Mouse (Mus musculus) stomach, embryonic 14.5 days (tissue): ENCODE results near the gene Hist1h2be. TPM values are rescaled to one million over a fixed set of nuclear protein-coding genes. Genes with fewer than 3 reads are reported as not detected.
"Not testable (repeated sequence)": the region's sequence is repeated elsewhere in the genome, so short reads cannot be mapped to it uniquely, and the experiment has no call there.

ENCODE experiments used
- ATAC-seq: fragments of 200-750 bp; cut with Nextera tagmentation; 2 replicates; pipeline ENCODE4 v1.8.0; 2017; ENCODE audit warnings: low read depth, moderate TSS enrichment; ENCODE audit not compliant: insufficient number of reproducible peaks, insufficient read depth, low FRiP score
- H3K27ac ChIP-seq: fragments of 300-500 bp; sonication (generic); 2 replicates; pipeline ENCODE4 v1.5.1; 2014; ENCODE audit warnings: mild to moderate bottlenecking, low read length, moderate library complexity, mixed read lengths
- H3K27me3 ChIP-seq: fragments of 300-500 bp; sonication (generic); 2 replicates; pipeline ENCODE4 v1.6.1; 2014; ENCODE audit warnings: low read length, control low read depth, mixed read lengths; ENCODE audit not compliant: control insufficient read depth, insufficient read depth
- H3K36me3 ChIP-seq: fragments of 300-500 bp; sonication (generic); 2 replicates; pipeline ENCODE4 v1.6.1; 2014; ENCODE audit warnings: mild to moderate bottlenecking, control low read depth, low read length, moderate library complexity, mixed read lengths; ENCODE audit not compliant: control insufficient read depth, insufficient read depth
- H3K4me1 ChIP-seq: fragments of 300-500 bp; sonication (generic); 2 replicates; pipeline ENCODE4 v1.6.1; 2014; ENCODE audit warnings: low read length, control low read depth, mixed read lengths; ENCODE audit not compliant: control insufficient read depth, insufficient read depth
- H3K4me2 ChIP-seq: fragments of 300-500 bp; sonication (generic); replicated peaks from 2 replicates; pipeline ENCODE4 v1.6.1; 2014; ENCODE audit warnings: low read depth, low read length, control low read depth
- H3K4me3 ChIP-seq: fragments of 300-500 bp; sonication (generic); 2 replicates; pipeline ENCODE4 v1.5.1; 2014; ENCODE audit warnings: low read depth, low read length, control low read depth
- H3K9ac ChIP-seq: fragments of 300-500 bp; sonication (generic); replicated peaks from 2 replicates; pipeline ENCODE4 v1.6.1; 2014; ENCODE audit warnings: low read depth, mild to moderate bottlenecking, control low read depth, low read length, moderate library complexity, mixed read lengths
- H3K9me3 ChIP-seq: fragments of 300-500 bp; sonication (generic); 2 replicates; pipeline ENCODE4 v1.6.1; 2016; ENCODE audit warnings: low read depth, low read length, control low read depth; ENCODE audit not compliant: control insufficient read depth
- WGBS: fragments of 180-500 bp; shearing (Covaris S2); extraction: QIAGEN DNeasy Blood & Tissue Kit; methylation state at CpG from one replicate; pipeline ENCODE4 v1.1.7; 2014; 5-methylcytosine and 5-hydroxymethylcytosine counted together
- polyA plus RNA-seq: library from polyadenylated mRNA; unstranded; fragments of >200 nt; fragmentation: Nextera tagmentation; extraction: Ambion mirVana; gene quantifications from 2 replicates; pipeline ENCODE4 v1.2.1, GENCODE M21; 2014

Gene Hist1h2be
- polyA plus RNA-seq, 1 experiment from 2014 or later, result 2.8 TPM

DNA sequence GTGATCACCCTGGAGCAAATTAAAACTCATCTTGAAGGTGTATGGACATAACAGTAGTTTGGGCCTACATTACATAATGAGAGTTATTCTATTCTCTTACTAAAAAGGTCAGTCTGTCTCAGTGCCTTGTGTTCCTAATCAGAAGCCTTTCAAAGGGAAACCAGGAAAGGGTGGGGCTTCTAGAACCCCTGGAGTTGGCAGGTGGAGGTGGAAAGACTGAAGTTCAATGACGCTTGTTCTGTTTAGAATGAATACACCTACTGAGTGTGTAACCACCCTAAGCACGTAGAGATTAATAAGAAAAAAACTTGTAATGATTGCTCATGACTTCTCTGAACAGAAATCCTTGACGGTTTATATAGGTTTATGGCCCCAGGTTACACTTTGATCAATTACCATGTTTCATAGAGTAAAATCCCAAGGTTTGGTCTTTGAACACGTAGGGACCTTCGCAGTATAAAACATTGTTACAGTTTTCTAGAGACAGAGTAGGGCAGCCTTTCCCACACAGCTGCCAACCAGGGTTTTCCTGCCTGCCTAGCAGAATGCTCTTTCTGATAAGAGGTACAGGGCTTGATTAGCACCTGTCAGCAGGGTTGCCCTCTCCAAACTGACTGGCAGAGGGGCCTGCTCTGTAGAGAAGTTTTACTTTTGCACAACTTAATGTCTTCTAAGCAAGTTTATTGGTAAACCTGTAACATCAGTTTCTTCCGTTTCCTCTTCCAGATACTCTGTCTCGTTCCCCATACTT is 25.1 kb downstream of the Hist1h2be start:
- Histone ChIP-seq H3K27me3 (no peaks in the 10 kb centered on the region), H3K4me1 (no peaks in the 10 kb centered on the region), H3K27ac (no peak overlapping the region), H3K9ac (no peak overlapping the region), H3K4me2 (no peak overlapping the region), H3K4me3 (no peak overlapping the region), H3K36me3 (no peaks in the 10 kb centered on the region), H3K9me3 (no peaks in the 10 kb centered on the region)
- 81% methylated on average over 7 of the region's 7 CpGs for WGBS
- no peak for ATAC-seq

DNA sequence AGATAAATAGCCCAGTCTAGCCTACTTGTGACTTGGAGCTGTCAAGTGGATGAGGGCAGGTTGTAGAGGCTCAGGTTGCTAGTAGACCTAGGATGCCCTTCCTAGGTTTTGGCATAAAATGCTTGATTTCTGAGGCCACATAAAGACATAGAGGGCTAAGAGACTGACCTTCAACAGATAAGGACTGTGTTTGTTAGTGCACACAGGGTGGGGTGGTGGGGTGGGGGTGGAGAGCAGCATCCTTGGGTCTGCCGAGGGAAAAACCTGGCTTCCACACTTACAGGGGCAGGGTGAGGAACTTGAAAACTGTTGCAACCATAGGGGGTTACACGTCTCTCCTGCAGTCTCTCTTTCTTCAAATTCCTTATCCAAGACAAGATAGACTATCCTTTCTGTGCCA is 25.7 kb downstream of the Hist1h2be start:
- no peak for ATAC-seq
- 76% methylated on average over 2 of the region's 2 CpGs for WGBS
- H3K27ac ChIP-seq, result no peak overlapping the region

GRCm38 (mm10) chr13:23593051-23593770 is 27.7 kb downstream of the Hist1h2be start:
- Histone ChIP-seq H3K27me3 (no peaks in the 10 kb centered on the region), H3K36me3 (no peaks in the 10 kb centered on the region), H3K4me1 (no peaks in the 10 kb centered on the region), H3K4me3 (no peak overlapping the region), H3K27ac (peak overlapping the region; percentile 41; the same call in 1 of the 2 replicates), H3K9ac (no peak overlapping the region), H3K4me2 (no peak overlapping the region), H3K9me3 (no peaks in the 10 kb centered on the region)
- 61% methylated on average over 5 of the region's 5 CpGs for WGBS
- ATAC-seq, result no peak

More for the DNA sequence above, 25.7 kb downstream of the Hist1h2be start:
- Histone ChIP-seq H3K27me3 (no peaks in the 10 kb centered on the region), H3K4me1 (no peaks in the 10 kb centered on the region), H3K9me3 (no peaks in the 10 kb centered on the region), H3K36me3 (no peaks in the 10 kb centered on the region), H3K4me3 (no peak overlapping the region), H3K4me2 (no peak overlapping the region), H3K9ac (no peak overlapping the region)

GRCm38 (mm10) chr13:23592614-23593013 is 28.3 kb downstream of the Hist1h2be start:
- H3K4me3 ChIP-seq, result no peak overlapping the region
- H3K36me3 ChIP-seq, result no peaks in the 10 kb centered on the region
- H3K27ac ChIP-seq, result no peak overlapping the region; the same call in 1 of the 2 replicates
- 82% methylated on average over 7 of the region's 7 CpGs for WGBS
- no peaks in the 10 kb centered on the region for H3K9me3 ChIP-seq
- no peak for ATAC-seq
- H3K27me3 ChIP-seq, result no peaks in the 10 kb centered on the region
- H3K4me1 ChIP-seq, result no peaks in the 10 kb centered on the region
- H3K9ac ChIP-seq, result no peak overlapping the region
- no peak overlapping the region for H3K4me2 ChIP-seq

DNA sequence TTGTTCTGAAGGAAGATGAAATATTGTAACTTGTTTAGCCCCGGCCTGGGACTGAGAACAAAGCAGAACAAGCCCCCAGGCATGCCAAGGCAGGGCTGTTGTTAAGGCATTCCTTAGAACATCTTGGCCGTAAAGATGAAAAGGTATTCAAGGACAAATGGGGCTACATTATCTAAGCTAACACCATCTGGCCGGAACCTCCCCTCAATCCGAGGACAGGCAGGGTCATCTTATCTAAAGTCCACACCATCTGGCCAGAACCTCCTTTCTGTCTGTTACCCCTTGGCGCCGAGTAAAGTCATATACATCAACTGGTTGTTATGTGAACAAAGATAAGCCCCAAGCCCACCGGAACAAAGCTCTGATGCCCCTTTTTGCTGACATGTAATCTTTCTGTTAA is 29.0 kb downstream of the Hist1h2be start:
- H3K9ac ChIP-seq, H3K4me3 ChIP-seq, H3K4me1 ChIP-seq, H3K9me3 ChIP-seq, H3K4me2 ChIP-seq, H3K27ac ChIP-seq, H3K27me3 ChIP-seq, ATAC-seq, H3K36me3 ChIP-seq: not testable (repeated sequence)
- WGBS, result 85% methylated on average over 7 of the region's 7 CpGs

DNA sequence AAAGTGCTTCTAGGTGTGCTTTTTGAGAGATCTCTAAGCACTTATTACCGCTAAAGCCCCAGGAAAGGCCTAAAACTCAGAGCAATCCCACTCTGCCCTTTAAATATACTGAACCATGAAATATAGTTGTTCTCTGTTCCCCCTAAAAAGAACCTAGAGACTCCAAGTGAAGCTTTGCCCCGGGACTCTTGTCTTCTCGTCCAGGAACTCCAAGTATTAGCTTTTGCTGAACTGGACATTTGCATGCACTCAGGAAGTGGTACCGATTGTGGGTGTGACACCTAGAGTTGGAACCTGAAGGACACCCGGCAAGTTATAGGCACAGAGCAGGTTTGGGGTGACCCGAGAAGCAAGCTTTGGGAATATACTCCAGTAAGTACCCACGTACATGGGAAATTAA is 29.7 kb downstream of the Hist1h2be start:
- no peaks in the 10 kb centered on the region for H3K4me1 ChIP-seq
- no peak overlapping the region for H3K9ac ChIP-seq
- H3K27ac ChIP-seq, result no peak overlapping the region
- ATAC-seq, result no peak
- 92% methylated on average over 7 of the region's 7 CpGs for WGBS
- H3K4me2 ChIP-seq, result no peak overlapping the region
- H3K36me3 ChIP-seq, result no peaks in the 10 kb centered on the region
- H3K4me3 ChIP-seq, result no peak overlapping the region
- no peaks in the 10 kb centered on the region for H3K27me3 ChIP-seq
- no peaks in the 10 kb centered on the region for H3K9me3 ChIP-seq

DNA sequence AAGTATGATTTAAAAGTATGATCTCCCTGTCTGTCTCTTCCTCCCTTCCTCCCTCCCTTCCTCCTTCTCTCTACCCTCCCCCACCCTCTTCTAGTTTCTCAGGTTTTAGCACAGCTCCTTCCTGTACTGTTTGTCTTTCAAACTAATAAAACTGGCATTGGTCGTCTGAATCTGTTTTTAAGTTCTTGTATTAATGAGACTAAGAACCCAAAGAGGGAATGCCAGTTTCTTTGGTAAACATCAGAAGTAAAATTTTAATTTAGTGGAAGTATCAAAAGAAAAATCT is 34.0 kb downstream of the Hist1h2be start:
- H3K9me3 ChIP-seq, result no peaks in the 10 kb centered on the region
- peak overlapping the region; percentile 69 for H3K4me2 ChIP-seq
- peak overlapping the region; percentile 31; the same call in 1 of the 2 replicates for H3K9ac ChIP-seq
- ATAC-seq, result no peak
- H3K27me3 ChIP-seq, result no peaks in the 10 kb centered on the region
- peak overlapping the region; percentile 98 for H3K27ac ChIP-seq
- H3K4me1 ChIP-seq, result peaks cover 18% of the 10 kb centered on the region; the same call in 1 of the 2 replicates
- whole genome bisulfite sequencing, result 4% methylated on average over 1 of the region's 1 CpGs
- peak overlapping the region; percentile 38 for H3K4me3 ChIP-seq
- H3K36me3 ChIP-seq, result no peaks in the 10 kb centered on the region

- no peak for ATAC-seq
Observed at GRCm38 (mm10) chr13:23586099-23586939, 34.6 kb downstream of the Hist1h2be start.

More at GRCm38 (mm10) chr13:23586099-23586939, 34.6 kb downstream of the Hist1h2be start:
- no peaks in the 10 kb centered on the region for H3K27me3 ChIP-seq
- no peaks in the 10 kb centered on the region for H3K9me3 ChIP-seq
- peak overlapping the region; percentile 69 for H3K4me2 ChIP-seq
- peak overlapping the region; percentile 38 for H3K4me3 ChIP-seq
- peaks cover 18% of the 10 kb centered on the region; the same call in 1 of the 2 replicates for H3K4me1 ChIP-seq
- no peaks in the 10 kb centered on the region for H3K36me3 ChIP-seq
- WGBS, result under 1% methylated on average over 21 of the region's 22 CpGs
- peak overlapping the region; percentile 31; the same call in 1 of the 2 replicates for H3K9ac ChIP-seq
- H3K27ac ChIP-seq, result peak overlapping the region; percentile 98
